Mouse (Mus musculus) forebrain, embryonic 16.5 days (tissue): ENCODE data around the gene Clic4. TPM values are rescaled to one million over a fixed set of nuclear protein-coding genes. Genes with fewer than 3 reads are reported as not detected.

Experiments
- ATAC-seq: fragments of 200-750 bp; cut with Nextera tagmentation; 2 replicates; pipeline ENCODE4 v1.8.0; 2017; ENCODE audit warnings: mild to moderate bottlenecking, moderate library complexity
- H3K27ac ChIP-seq: fragments of 300-500 bp; sonication (generic); 2 replicates; pipeline ENCODE4 v1.5.1; 2014; ENCODE audit warnings: low read length, control low read depth
- H3K27me3 ChIP-seq: fragments of 300-500 bp; sonication (generic); replicated peaks from 2 replicates; pipeline ENCODE4 v1.6.1; 2014; ENCODE audit warnings: low read length; ENCODE audit not compliant: control insufficient read depth, insufficient read depth
- H3K36me3 ChIP-seq: fragments of 300-500 bp; sonication (generic); 2 replicates; pipeline ENCODE4 v1.6.1; 2014; ENCODE audit not compliant: control insufficient read depth, insufficient read depth
- H3K4me1 ChIP-seq: fragments of 300-500 bp; sonication (generic); replicated peaks from 2 replicates; pipeline ENCODE4 v1.6.1; 2014; ENCODE audit warnings: low read length; ENCODE audit not compliant: control insufficient read depth, insufficient read depth
- H3K4me2 ChIP-seq: fragments of 300-500 bp; sonication (generic); 2 replicates; pipeline ENCODE4 v1.6.1; 2014; ENCODE audit warnings: mild to moderate bottlenecking, low read length, control low read depth
- H3K4me3 ChIP-seq: fragments of 300-500 bp; sonication (generic); replicated peaks from 2 replicates; pipeline ENCODE4 v1.5.1; 2014; ENCODE audit warnings: mild to moderate bottlenecking, low read length, control low read depth
- H3K9ac ChIP-seq: fragments of 300-500 bp; sonication (generic); replicated peaks from 2 replicates; pipeline ENCODE4 v1.6.1; 2014; ENCODE audit warnings: low read depth, low read length, control low read depth
- H3K9me3 ChIP-seq: fragments of 300-500 bp; sonication (generic); 2 replicates; pipeline ENCODE4 v1.6.1; 2016; ENCODE audit warnings: low read length; ENCODE audit not compliant: control insufficient read depth
- WGBS: fragments of 180-500 bp; shearing (Covaris S2); extraction: QIAGEN DNeasy Blood & Tissue Kit; methylation state at CpG from one replicate; pipeline ENCODE4 v1.1.7; 2014; 5-methylcytosine and 5-hydroxymethylcytosine counted together
- polyA plus RNA-seq: library from polyadenylated mRNA; unstranded; fragments of >200 nt; fragmentation: Nextera tagmentation; extraction: Ambion mirVana; gene quantifications from 2 replicates; pipeline ENCODE4 v1.2.1, GENCODE M21; 2015

Gene Clic4
- polyA plus RNA-seq, 1 experiment from 2014 or later, result 97.8 TPM

DNA sequence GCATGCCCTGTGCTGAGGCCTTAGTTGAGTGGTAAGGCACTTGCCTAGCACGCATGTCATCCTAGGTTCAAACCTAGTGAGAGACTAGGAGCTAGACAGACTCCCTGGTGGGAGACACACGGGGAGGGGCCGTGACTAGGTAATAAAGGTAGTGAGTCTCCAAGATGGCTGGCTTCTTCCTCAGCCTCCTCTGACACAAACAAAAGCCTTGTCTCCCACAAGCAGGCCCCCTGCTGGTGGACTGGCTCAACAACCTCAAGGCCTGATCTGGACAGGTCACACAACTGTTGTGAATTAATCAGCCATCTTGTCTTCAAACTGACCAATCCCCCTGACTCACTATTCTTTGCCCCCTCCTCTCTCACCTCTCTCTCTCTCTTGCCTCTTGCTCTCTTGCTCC is 28.3 kb downstream of the Clic4 start:
- no peaks in the 10 kb centered on the region for H3K27me3 ChIP-seq
- 93% methylated on average over 3 of the region's 3 CpGs for WGBS

GRCm38 (mm10) chr4:135242913-135243541 is 29.6 kb downstream of the Clic4 start:
- Histone ChIP-seq H3K9me3 (no peaks in the 10 kb centered on the region), H3K27ac (no peak overlapping the region), H3K4me2 (no peak overlapping the region), H3K4me1 (peaks cover 25% of the 10 kb centered on the region), H3K4me3 (no peak overlapping the region), H3K36me3 (no peaks in the 10 kb centered on the region), H3K27me3 (no peaks in the 10 kb centered on the region), H3K9ac (no peak overlapping the region)
- 63% methylated on average over 7 of the region's 7 CpGs for WGBS
- ATAC-seq, result no peak

More for the DNA sequence above, 28.3 kb downstream of the Clic4 start:
- Histone ChIP-seq H3K9me3 (0 out of 2 replicates have a peak, but pooled peaks cover 4% of the 10 kb centered on the region), H3K36me3 (no peaks in the 10 kb centered on the region), H3K4me1 (peaks cover 23% of the 10 kb centered on the region), H3K4me3 (no peak overlapping the region), H3K27ac (no peak overlapping the region), H3K4me2 (no peak overlapping the region), H3K9ac (no peak overlapping the region)
- ATAC-seq, result no peak

DNA sequence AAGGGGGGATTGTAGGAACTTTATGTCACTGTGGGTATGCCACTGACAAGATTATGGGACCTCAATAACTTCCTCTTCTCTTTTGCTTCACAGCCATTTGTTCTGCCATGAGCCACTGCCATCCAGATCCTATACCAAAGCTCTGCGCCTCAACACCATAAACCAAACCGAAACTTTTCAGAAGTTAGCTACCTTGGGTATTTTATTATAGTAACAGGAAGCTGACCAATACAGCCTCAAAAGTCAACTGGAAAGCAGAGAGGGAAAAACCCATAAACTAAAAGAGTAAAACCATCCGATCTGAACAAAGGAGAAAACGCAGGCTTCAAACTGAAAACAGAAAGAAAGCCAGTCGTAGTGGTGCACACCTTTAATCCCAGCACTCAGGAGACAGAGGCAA is 30.2 kb downstream of the Clic4 start:
- H3K9ac ChIP-seq, result no peak overlapping the region
- no peak overlapping the region for H3K27ac ChIP-seq
- ATAC-seq, result no peak
- H3K36me3 ChIP-seq, result no peaks in the 10 kb centered on the region
- H3K4me1 ChIP-seq, result peaks cover 23% of the 10 kb centered on the region
- H3K4me2 ChIP-seq, result no peak overlapping the region
- WGBS, result 94% methylated on average over 5 of the region's 5 CpGs
- no peak overlapping the region for H3K4me3 ChIP-seq
- no peaks in the 10 kb centered on the region for H3K27me3 ChIP-seq
- H3K9me3 ChIP-seq, result no peaks in the 10 kb centered on the region

GRCm38 (mm10) chr4:135241669-135242068 is 30.9 kb downstream of the Clic4 start:
- no peaks in the 10 kb centered on the region for H3K9me3 ChIP-seq
- H3K4me3 ChIP-seq, result no peak overlapping the region
- peaks cover 16% of the 10 kb centered on the region for H3K4me1 ChIP-seq
- H3K9ac ChIP-seq, result no peak overlapping the region
- no peaks in the 10 kb centered on the region for H3K27me3 ChIP-seq
- H3K36me3 ChIP-seq, result no peaks in the 10 kb centered on the region
- no peak for ATAC-seq
- H3K27ac ChIP-seq, result no peak overlapping the region
- WGBS, result 72% methylated on average over 5 of the region's 5 CpGs
- no peak overlapping the region for H3K4me2 ChIP-seq

DNA sequence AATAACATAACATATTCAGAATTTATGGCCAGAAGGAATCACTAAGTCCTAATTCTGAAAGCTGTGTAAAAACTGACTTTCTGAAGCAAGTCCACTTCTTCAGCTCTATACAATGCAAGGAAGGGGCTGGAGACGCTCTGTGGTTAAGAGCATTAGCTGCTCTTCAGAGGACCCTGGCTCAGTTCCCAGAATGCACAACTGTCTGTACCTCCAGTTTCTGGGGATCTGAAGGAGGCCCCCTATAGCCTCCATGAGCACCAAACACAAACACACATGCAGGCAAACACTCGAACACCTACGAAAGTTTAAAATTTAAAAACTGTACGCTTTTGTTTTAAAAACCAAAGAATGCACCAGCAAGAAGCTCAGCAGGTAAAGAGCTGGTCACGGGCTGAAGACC is 31.5 kb downstream of the Clic4 start:
- Histone ChIP-seq H3K4me2 (no peak overlapping the region), H3K4me3 (no peak overlapping the region)
- no peak for ATAC-seq

DNA sequence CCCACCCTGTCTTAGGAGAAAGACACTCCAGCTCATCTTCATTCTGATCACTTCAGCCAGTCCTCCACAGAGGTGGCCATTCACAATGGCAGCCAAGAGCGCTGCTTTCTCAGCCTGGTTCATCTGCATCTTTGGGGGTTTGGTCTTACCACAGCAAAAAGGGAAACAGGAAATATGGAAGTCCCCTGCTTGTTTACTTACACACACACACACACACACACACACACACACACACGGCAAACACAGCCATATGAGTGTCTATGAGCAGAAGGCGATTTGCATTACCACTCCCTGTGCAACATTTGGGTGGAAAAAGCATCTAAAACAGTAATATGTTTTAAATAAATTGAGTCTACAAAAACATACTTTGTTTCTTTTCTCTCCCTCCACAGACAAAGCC is 32.3 kb downstream of the Clic4 start:
- Histone ChIP-seq H3K9me3 (no peaks in the 10 kb centered on the region), H3K9ac (no peak overlapping the region), H3K4me1 (peaks cover 18% of the 10 kb centered on the region), H3K27ac (peak overlapping the region; percentile 8; the same call in 1 of the 2 replicates), H3K36me3 (no peaks in the 10 kb centered on the region), H3K4me3 (no peak overlapping the region), H3K4me2 (no peak overlapping the region), H3K27me3 (no peaks in the 10 kb centered on the region)
- ATAC-seq, result peak; percentile 45
- 68% methylated on average over 3 of the region's 3 CpGs for WGBS

More for the DNA sequence above, 31.5 kb downstream of the Clic4 start:
- Histone ChIP-seq H3K27ac (no peak overlapping the region), H3K36me3 (no peaks in the 10 kb centered on the region), H3K4me1 (peaks cover 16% of the 10 kb centered on the region), H3K27me3 (no peaks in the 10 kb centered on the region), H3K9ac (no peak overlapping the region), H3K9me3 (no peaks in the 10 kb centered on the region)
- WGBS, result 48% methylated on average over 5 of the region's 5 CpGs

DNA sequence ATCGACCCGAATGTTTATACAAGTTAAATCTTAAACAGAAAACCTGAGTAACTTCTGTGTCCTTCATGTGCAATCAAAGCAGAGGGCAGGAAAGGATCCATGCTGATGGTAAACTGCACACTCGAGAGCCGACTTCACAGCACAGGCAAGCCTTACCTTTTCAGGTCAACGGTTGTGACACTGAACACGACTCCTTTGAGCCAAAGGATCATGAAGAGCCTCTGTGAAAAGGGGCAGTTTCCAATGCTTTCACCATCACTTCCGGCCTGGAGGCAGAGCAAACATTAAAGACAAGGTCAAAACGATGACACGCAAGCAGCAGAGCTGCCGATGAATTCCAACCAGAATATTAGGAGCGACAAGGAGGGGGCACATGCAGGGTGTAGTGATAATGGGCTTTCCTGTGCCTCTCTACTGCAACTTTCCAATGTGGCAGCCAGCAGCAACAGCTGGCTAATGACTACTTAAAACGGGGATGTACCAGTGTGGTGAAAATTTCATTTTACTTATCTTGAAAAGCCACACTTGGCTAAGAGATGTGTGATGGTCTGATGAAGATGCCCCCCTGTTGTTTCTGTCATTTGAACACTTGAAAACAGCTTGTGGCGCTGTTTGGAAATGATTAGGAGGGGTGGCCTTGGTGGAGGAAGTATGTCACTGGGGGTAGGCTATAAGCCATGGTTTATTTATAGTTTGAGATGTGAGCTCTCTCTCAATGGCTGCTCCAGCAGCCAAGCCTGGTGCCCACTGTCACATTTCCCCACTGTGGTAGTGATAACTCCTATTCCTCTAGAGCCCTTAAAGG is 33.7 kb downstream of the Clic4 start:
- ATAC-seq, result no peak
- Histone ChIP-seq H3K27ac (no peak overlapping the region), H3K27me3 (no peaks in the 10 kb centered on the region), H3K9ac (no peak overlapping the region), H3K4me2 (no peak overlapping the region), H3K4me3 (no peak overlapping the region), H3K9me3 (no peaks in the 10 kb centered on the region), H3K36me3 (no peaks in the 10 kb centered on the region), H3K4me1 (peaks cover 18% of the 10 kb centered on the region)
- 77% methylated on average over 13 of the region's 13 CpGs for WGBS

- Histone ChIP-seq H3K36me3 (no peaks in the 10 kb centered on the region), H3K9me3 (no peaks in the 10 kb centered on the region), H3K27ac (no peak overlapping the region), H3K27me3 (no peaks in the 10 kb centered on the region), H3K4me3 (no peak overlapping the region), H3K4me1 (peaks cover 20% of the 10 kb centered on the region), H3K9ac (no peak overlapping the region), H3K4me2 (no peak overlapping the region)
- no peak for ATAC-seq
- 88% methylated on average over 4 of the region's 4 CpGs for WGBS
Observed at GRCm38 (mm10) chr4:135236658-135237057, 36.0 kb downstream of the Clic4 start.

- Histone ChIP-seq H3K27ac (no peak overlapping the region), H3K4me2 (no peak overlapping the region), H3K36me3 (no peaks in the 10 kb centered on the region), H3K9me3 (no peaks in the 10 kb centered on the region), H3K4me1 (peaks cover 23% of the 10 kb centered on the region), H3K27me3 (no peaks in the 10 kb centered on the region), H3K4me3 (no peak overlapping the region), H3K9ac (no peak overlapping the region)
- 56% methylated on average over 8 of the region's 8 CpGs for WGBS
- ATAC-seq, result no peak
Observed at GRCm38 (mm10) chr4:135235546-135235945, 37.1 kb downstream of the Clic4 start.
